24 mouse cellular contexts compared by ENCODE assay signal in genomic region chr13:44360725-44361290, GRCm38 (mm10).
DNase-seq lines count a peak whose midpoint lies in the region; ATAC-seq and TF ChIP-seq lines count a peak whose summit lies in the region.
"Had no signal": no experiment of that assay in that cellular context is flagged by ENCODE, and none has a peak within 500 bp of the region (broad histone marks: within the 10 kb centered on the region; RNA-seq: fewer than 3 reads in every experiment).

No protein-coding gene starts in this region.

- no peaks in the 10 kb centered on the region for H3K9me3 ChIP-seq in midbrain, postnatal 0 days (ENCODE audit: low read length)
- no peaks in the 10 kb centered on the region for H3K9me3 ChIP-seq in midbrain, embryonic 13.5 days
- H3K9me3 ChIP-seq in liver, postnatal 0 days (ENCODE audit: low read length): no peaks in the 10 kb centered on the region
- H3K9me3 ChIP-seq: embryonic facial prominence, embryonic 13.5 days; forebrain, embryonic 13.5 days; limb, embryonic 13.5 days; liver, embryonic 12.5 days; midbrain, embryonic 12.5 days had no signal

- 22% methylated on average over 15 of the region's 15 CpGs for WGBS in midbrain, postnatal 0 days
- 23% methylated on average over 15 of the region's 15 CpGs for WGBS in midbrain, embryonic 13.5 days
- WGBS in liver, postnatal 0 days (ENCODE audit: insufficient replicate concordance): 78% methylated on average over 15 of the region's 15 CpGs

- TF ChIP-seq CTCF in midbrain, postnatal 0 days (IDR thresholded peaks at IDR 0.05): no peak
- no peak for TF ChIP-seq CTCF in liver, postnatal 0 days (IDR thresholded peaks at IDR 0.05; ENCODE audit: low read depth)

- H3K36me3 ChIP-seq in midbrain, postnatal 0 days (ENCODE audit: insufficient read depth, low read length): no peaks in the 10 kb centered on the region
- no peaks in the 10 kb centered on the region for H3K36me3 ChIP-seq in midbrain, embryonic 13.5 days
- H3K36me3 ChIP-seq in liver, postnatal 0 days (replicated peaks; ENCODE audit: insufficient read depth, low read length): no peaks in the 10 kb centered on the region
- H3K36me3 ChIP-seq: embryonic facial prominence, embryonic 13.5 days; limb, embryonic 13.5 days; liver, embryonic 12.5 days; midbrain, embryonic 12.5 days had no signal

- intact Hi-C loops in heart, postnatal 36 days (cut with DNase I): loop anchor here (5.0 kb wide), 1 partner anchor 129 kb away; no protein-coding TSS in a partner anchor

- H3K9ac ChIP-seq in midbrain, postnatal 0 days (replicated peaks; ENCODE audit: low read length, poor library complexity, severe bottlenecking): no peak overlapping the region
- no peak overlapping the region for H3K9ac ChIP-seq in midbrain, embryonic 13.5 days (replicated peaks)
- H3K9ac ChIP-seq in liver, postnatal 0 days (replicated peaks): no peak overlapping the region
- H3K9ac ChIP-seq: embryonic facial prominence, embryonic 13.5 days; forebrain, embryonic 13.5 days; limb, embryonic 13.5 days; liver, embryonic 12.5 days; midbrain, embryonic 12.5 days had no signal

- H3K4me2 ChIP-seq in midbrain, postnatal 0 days (ENCODE audit: low read depth, low read length, poor library complexity, severe bottlenecking): no peak overlapping the region
- no peak overlapping the region for H3K4me2 ChIP-seq in midbrain, embryonic 13.5 days (replicated peaks)
- no peak overlapping the region for H3K4me2 ChIP-seq in liver, postnatal 0 days (ENCODE audit: low read depth, low read length)
- H3K4me2 ChIP-seq: embryonic facial prominence, embryonic 13.5 days; forebrain, embryonic 13.5 days; limb, embryonic 13.5 days; liver, embryonic 12.5 days; midbrain, embryonic 12.5 days had no signal

- peak; percentile 40; the same call in 1 of the 2 replicates for ATAC-seq in cerebellum, adult (ENCODE audit: insufficient number of reproducible peaks, low FRiP score, low TSS enrichment)
- no peak for ATAC-seq in midbrain, postnatal 0 days (ENCODE audit: low FRiP score)
- ATAC-seq in midbrain, embryonic 13.5 days: no peak
- no peak for ATAC-seq in liver, postnatal 0 days
- ATAC-seq: forebrain, embryonic 13.5 days; liver, embryonic 12.5 days had no signal

- no peak for TF ChIP-seq EP300 in liver, postnatal 0 days (IDR thresholded peaks at IDR 0.05; ENCODE audit: low read depth)

- H3K4me1 ChIP-seq in midbrain, postnatal 0 days (ENCODE audit: insufficient read depth, low read length): peaks cover 6% of the 10 kb centered on the region
- H3K4me1 ChIP-seq in midbrain, embryonic 13.5 days (replicated peaks): peaks cover 22% of the 10 kb centered on the region
- no peaks in the 10 kb centered on the region for H3K4me1 ChIP-seq in liver, postnatal 0 days (ENCODE audit: insufficient read depth)

- H3K4me3 ChIP-seq in midbrain, postnatal 0 days (ENCODE audit: low read depth, low read length): no peak overlapping the region
- H3K4me3 ChIP-seq in midbrain, embryonic 13.5 days (replicated peaks): no peak overlapping the region
- no peak overlapping the region for H3K4me3 ChIP-seq in liver, postnatal 0 days (ENCODE audit: low read depth, low read length)
- H3K4me3 ChIP-seq: embryonic facial prominence, embryonic 13.5 days; erythroblast, embryonic 14.5 days; forebrain, embryonic 13.5 days; heart, adult 2 months; limb, embryonic 13.5 days; liver, embryonic 12.5 days; midbrain, embryonic 12.5 days had no signal

- H3K27ac ChIP-seq in midbrain, postnatal 0 days (ENCODE audit: low read depth, low read length): no peak overlapping the region
- H3K27ac ChIP-seq in midbrain, embryonic 13.5 days: no peak overlapping the region
- no peak overlapping the region for H3K27ac ChIP-seq in liver, postnatal 0 days (ENCODE audit: low read depth)
- H3K27ac ChIP-seq: embryonic facial prominence, embryonic 13.5 days; forebrain, embryonic 13.5 days; heart, adult 2 months; limb, embryonic 13.5 days; liver, embryonic 12.5 days; midbrain, embryonic 12.5 days; stomach, postnatal 0 days had no signal

- no peaks in the 10 kb centered on the region for H3K27me3 ChIP-seq in midbrain, postnatal 0 days (ENCODE audit: insufficient read depth, low read length)
- peaks cover 4% of the 10 kb centered on the region; the same call in 1 of the 2 replicates for H3K27me3 ChIP-seq in midbrain, embryonic 13.5 days
- no peaks in the 10 kb centered on the region for H3K27me3 ChIP-seq in liver, postnatal 0 days (ENCODE audit: insufficient read depth, low read length)
- H3K27me3 ChIP-seq: embryonic facial prominence, embryonic 13.5 days; liver, embryonic 12.5 days had no signal

- no peak for DNase-seq in cerebellum, adult 8-10 months
- peak; percentile 78 for DNase-seq in heart, adult 11 months
- DNase-seq in heart, postnatal 36 days: no peak
- DNase-seq in midbrain, postnatal 0 days (ENCODE audit: low spot score): peak; percentile 40
- no peak for DNase-seq in spleen, postnatal 14 days (ENCODE audit: low spot score in 2 of 2)
- DNase-seq in liver, postnatal 0 days: no peak
- DNase-seq: cerebellum, adult 9-10 months; gastrocnemius, postnatal 14 days; heart, adult 2 months; heart, postnatal 4 days; kidney, adult 11 months; kidney, postnatal 4 days; lung, adult 2 months; lung, postnatal 14 days; thymus, adult 2 months had no signal

Comparison
In these comparisons a context has a peak if more than half of its experiments do, and no peak if none do; other contexts are left out.
1. DNase-seq: peak in heart, adult 11 months (single experiment) and midbrain, postnatal 0 days (single experiment); none in cerebellum, adult 8-10 months (single experiment), heart, postnatal 36 days (0 of 2), spleen, postnatal 14 days (0 of 2) and liver, postnatal 0 days (single experiment).